Mouse (Mus musculus) intestine, embryonic 16.5 days (tissue): ENCODE measurements around the gene Msl3l2. TPM values are rescaled to one million over a fixed set of nuclear protein-coding genes. Genes with fewer than 3 reads are reported as not detected.

Experiments used
- ATAC-seq: fragments of 200-750 bp; cut with Nextera tagmentation; 2 replicates; pipeline ENCODE4 v1.8.0; 2017; ENCODE audit warnings: moderate TSS enrichment, moderate library complexity
- H3K27ac ChIP-seq: fragments of 300-500 bp; sonication (generic); 2 replicates; pipeline ENCODE4 v1.5.1; 2014; ENCODE audit warnings: mild to moderate bottlenecking, low read length
- H3K27me3 ChIP-seq: fragments of 300-500 bp; sonication (generic); replicated peaks from 2 replicates; pipeline ENCODE4 v1.6.1; 2014; ENCODE audit warnings: low read length, control low read depth, mixed read lengths; ENCODE audit not compliant: control insufficient read depth, insufficient read depth
- H3K36me3 ChIP-seq: fragments of 300-500 bp; sonication (generic); 2 replicates; pipeline ENCODE4 v1.6.1; 2014; ENCODE audit warnings: low read length, control low read depth; ENCODE audit not compliant: control insufficient read depth, insufficient read depth
- H3K4me1 ChIP-seq: fragments of 300-500 bp; sonication (generic); 2 replicates; pipeline ENCODE4 v1.6.1; 2014; ENCODE audit warnings: low read length, control low read depth, mixed read lengths; ENCODE audit not compliant: control insufficient read depth, insufficient read depth
- H3K4me2 ChIP-seq: fragments of 300-500 bp; sonication (generic); 2 replicates; pipeline ENCODE4 v1.6.1; 2014; ENCODE audit warnings: low read depth, low read length, control low read depth
- H3K4me3 ChIP-seq: fragments of 300-500 bp; sonication (generic); 2 replicates; pipeline ENCODE4 v1.5.1; 2014; ENCODE audit warnings: mild to moderate bottlenecking, low read length
- H3K9ac ChIP-seq: fragments of 300-500 bp; sonication (generic); 2 replicates; pipeline ENCODE4 v1.6.1; 2014; ENCODE audit warnings: low read depth, low read length
- H3K9me3 ChIP-seq: fragments of 300-500 bp; sonication (generic); 2 replicates; pipeline ENCODE4 v1.6.1; 2016; ENCODE audit warnings: low read length, control low read depth; ENCODE audit not compliant: control insufficient read depth
- WGBS: fragments of 180-500 bp; shearing (Covaris S2); extraction: QIAGEN DNeasy Blood & Tissue Kit; methylation state at CpG from one replicate; pipeline ENCODE4 v1.1.7; 2014; 5-methylcytosine and 5-hydroxymethylcytosine counted together
- polyA plus RNA-seq: library from polyadenylated mRNA; unstranded; fragments of >200 nt; fragmentation: Nextera tagmentation; extraction: Ambion mirVana; gene quantifications from 2 replicates; pipeline ENCODE4 v1.2.1, GENCODE M21; 2015

The Msl3l2 gene
- 2.1 and 2.3 TPM in 2 replicates for polyA plus RNA-seq

GRCm38 (mm10) chr10:56106333-56106995 lies at the start of gene Msl3l2:
Msl3l2 (plus strand) TSS chr10:56106917.
- Histone ChIP-seq H3K4me3 (peak within 1 kb of the TSS; percentile 43), H3K27ac (no peak within 1 kb of the TSS), H3K27me3 (no peaks in the 10 kb centered on the region), H3K36me3 (no peaks in the 10 kb centered on the region), H3K9ac (peak within 1 kb of the TSS; percentile 64), H3K4me1 (no peaks in the 10 kb centered on the region; the same call in 1 of the 2 replicates), H3K4me2 (peak within 1 kb of the TSS; percentile 52), H3K9me3 (no peaks in the 10 kb centered on the region)
- WGBS = 24% methylated on average over 18 of the region's 18 CpGs
- ATAC-seq = peak; percentile 91

- Histone ChIP-seq H3K9ac (no peak overlapping the region), H3K36me3 (no peaks in the 10 kb centered on the region), H3K4me2 (no peak overlapping the region), H3K4me1 (no peaks in the 10 kb centered on the region), H3K27me3 (no peaks in the 10 kb centered on the region), H3K9me3 (no peaks in the 10 kb centered on the region), H3K27ac (no peak overlapping the region), H3K4me3 (no peak overlapping the region)
- ATAC-seq = no peak
- WGBS = 69% methylated on average over 3 of the region's 3 CpGs
Observed at GRCm38 (mm10) chr10:56058979-56059422, 47.7 kb upstream of the Msl3l2 start.

GRCm38 (mm10) chr10:56061238-56061830 lies 45.4 kb upstream of the Msl3l2 start:
- Histone ChIP-seq H3K4me2 (no peak overlapping the region), H3K4me3 (no peak overlapping the region), H3K27ac (no peak overlapping the region), H3K9ac (no peak overlapping the region), H3K4me1 (no peaks in the 10 kb centered on the region), H3K27me3 (no peaks in the 10 kb centered on the region), H3K36me3 (no peaks in the 10 kb centered on the region), H3K9me3 (no peaks in the 10 kb centered on the region)
- ATAC-seq = 0 out of 2 replicates have a peak, but pooled peaks have one; percentile 28
- WGBS = 88% methylated on average over 2 of the region's 2 CpGs

GRCm38 (mm10) chr10:56062746-56063145 lies 44.0 kb upstream of the Msl3l2 start:
- Histone ChIP-seq H3K27ac (no peak overlapping the region), H3K4me1 (no peaks in the 10 kb centered on the region), H3K4me2 (no peak overlapping the region), H3K9ac (no peak overlapping the region), H3K36me3 (no peaks in the 10 kb centered on the region), H3K4me3 (no peak overlapping the region), H3K9me3 (no peaks in the 10 kb centered on the region), H3K27me3 (no peaks in the 10 kb centered on the region)
- no peak for ATAC-seq
- WGBS = 86% methylated on average over 2 of the region's 2 CpGs

GRCm38 (mm10) chr10:56089714-56090113 lies 17.0 kb upstream of the Msl3l2 start:
- no peak for ATAC-seq
- Histone ChIP-seq H3K27ac (no peak overlapping the region), H3K27me3 (no peaks in the 10 kb centered on the region), H3K4me1 (no peaks in the 10 kb centered on the region), H3K9me3 (no peaks in the 10 kb centered on the region), H3K36me3 (no peaks in the 10 kb centered on the region), H3K4me3 (no peak overlapping the region), H3K4me2 (no peak overlapping the region), H3K9ac (no peak overlapping the region)
- 72% methylated on average over 4 of the region's 4 CpGs for WGBS

- ATAC-seq = no peak
- Histone ChIP-seq H3K27ac (no peak overlapping the region), H3K27me3 (no peaks in the 10 kb centered on the region), H3K4me3 (no peak overlapping the region), H3K9ac (no peak overlapping the region), H3K36me3 (no peaks in the 10 kb centered on the region), H3K4me2 (no peak overlapping the region), H3K9me3 (no peaks in the 10 kb centered on the region), H3K4me1 (no peaks in the 10 kb centered on the region)
- 87% methylated on average over 5 of the region's 5 CpGs for WGBS
Observed at GRCm38 (mm10) chr10:56094586-56094985, 12.1 kb upstream of the Msl3l2 start.

GRCm38 (mm10) chr10:56096757-56097156 lies 10.0 kb upstream of the Msl3l2 start:
- Histone ChIP-seq H3K9ac (no peak overlapping the region), H3K27ac (no peak overlapping the region), H3K4me2 (no peak overlapping the region), H3K9me3 (no peaks in the 10 kb centered on the region), H3K27me3 (no peaks in the 10 kb centered on the region), H3K4me3 (no peak overlapping the region), H3K36me3 (no peaks in the 10 kb centered on the region), H3K4me1 (no peaks in the 10 kb centered on the region)
- ATAC-seq = no peak

GRCm38 (mm10) chr10:56099126-56099525 lies 7.6 kb upstream of the Msl3l2 start:
- no peak overlapping the region for H3K9ac ChIP-seq
- H3K27ac ChIP-seq = no peak overlapping the region
- no peak for ATAC-seq
- no peak overlapping the region for H3K4me2 ChIP-seq
- 83% methylated on average over 3 of the region's 3 CpGs for WGBS
- H3K4me3 ChIP-seq = no peak overlapping the region
- H3K27me3 ChIP-seq = no peaks in the 10 kb centered on the region
- H3K4me1 ChIP-seq = no peaks in the 10 kb centered on the region
- H3K9me3 ChIP-seq = no peaks in the 10 kb centered on the region
- H3K36me3 ChIP-seq = no peaks in the 10 kb centered on the region

GRCm38 (mm10) chr10:56099641-56100310 lies 6.9 kb upstream of the Msl3l2 start:
- no peaks in the 10 kb centered on the region for H3K36me3 ChIP-seq
- no peak overlapping the region for H3K9ac ChIP-seq
- 91% methylated on average over 3 of the region's 3 CpGs for WGBS
- H3K4me1 ChIP-seq = no peaks in the 10 kb centered on the region
- H3K4me3 ChIP-seq = no peak overlapping the region
- no peaks in the 10 kb centered on the region for H3K9me3 ChIP-seq
- H3K27ac ChIP-seq = no peak overlapping the region
- H3K27me3 ChIP-seq = no peaks in the 10 kb centered on the region
- H3K4me2 ChIP-seq = no peak overlapping the region
- ATAC-seq = no peak
